Mouse (Mus musculus) common myeloid progenitor, adult 5-6 weeks (primary cell): Measurements from ENCODE around the gene Cnot8. TPM values are rescaled to one million over a fixed set of nuclear protein-coding genes. Genes with fewer than 3 reads are reported as not detected.
A peak's percentile ranks its signal among the peaks of the same experiment; 100 is the strongest.
"Not testable (repeated sequence)": the region's sequence is repeated elsewhere in the genome, so short reads cannot be mapped to it uniquely, and the experiment has no call there.

Experiments used
- ATAC-seq: replicated peaks from 2 replicates; pipeline ENCODE4 v1.8.0; 2016; ENCODE audit warnings: low read depth, mild to moderate bottlenecking, moderate TSS enrichment, inconsistent platforms; ENCODE audit not compliant: poor library complexity, severe bottlenecking
- total RNA-seq: library from RNA; stranded (forward); fragments of 200-1000, 187-1606 nt; gene quantifications from 2 replicates; pipeline ENCODE4 v1.2.3, GENCODE M21; 2017

The Cnot8 gene
- total RNA-seq, result 84.7 and 110 TPM in 2 replicates

- ATAC-seq, result peak; percentile 88
Observed at GRCm38 (mm10) chr11:58103697-58104306, at the start of gene Cnot8. Gene Cnot8 (plus strand): TSS chr11:58104153.

- ATAC-seq, result peak; percentile 79
Observed at GRCm38 (mm10) chr11:58057455-58057854, 46.5 kb upstream of the Cnot8 start.

GRCm38 (mm10) chr11:58059752-58060151, 44.2 kb upstream of the Cnot8 start:
- ATAC-seq, result not testable (repeated sequence)

- ATAC-seq, result not testable (repeated sequence)
Observed at GRCm38 (mm10) chr11:58061218-58061617, 42.7 kb upstream of the Cnot8 start.

- ATAC-seq, result no peak
Observed at GRCm38 (mm10) chr11:58062586-58062985, 41.4 kb upstream of the Cnot8 start.

- no peak for ATAC-seq
Observed at GRCm38 (mm10) chr11:58065025-58065424, 38.9 kb upstream of the Cnot8 start.

- ATAC-seq, result no peak
Observed at GRCm38 (mm10) chr11:58072978-58073377, 31.0 kb upstream of the Cnot8 start.

- ATAC-seq, result no peak
Observed at GRCm38 (mm10) chr11:58077270-58077669, 26.7 kb upstream of the Cnot8 start.

- no peak for ATAC-seq
Observed at GRCm38 (mm10) chr11:58081716-58082115, 22.2 kb upstream of the Cnot8 start.

- ATAC-seq, result peak; percentile 75
Observed at GRCm38 (mm10) chr11:58092541-58092940, 11.4 kb upstream of the Cnot8 start.

- ATAC-seq, result peak; percentile 66
Observed at GRCm38 (mm10) chr11:58093021-58093528, 10.9 kb upstream of the Cnot8 start, which contains the start of gene Gm12248. Gene Gm12248 (minus strand): TSS chr11:58093134.

GRCm38 (mm10) chr11:58094766-58095165, 9.2 kb upstream of the Cnot8 start:
- no peak for ATAC-seq

- no peak for ATAC-seq
Observed at GRCm38 (mm10) chr11:58095561-58095960, 8.4 kb upstream of the Cnot8 start.

- ATAC-seq, result peak; percentile 10; the same call in 1 of the 2 replicates
Observed at GRCm38 (mm10) chr11:58096160-58096559, 7.8 kb upstream of the Cnot8 start.

- no peak for ATAC-seq
Observed at GRCm38 (mm10) chr11:58096821-58097620, 6.9 kb upstream of the Cnot8 start.

- peak; percentile 26; the same call in 1 of the 2 replicates for ATAC-seq
Observed at GRCm38 (mm10) chr11:58097621-58098365, 6.2 kb upstream of the Cnot8 start.

- ATAC-seq, result not testable (repeated sequence)
Observed at GRCm38 (mm10) chr11:58098366-58098720, 5.6 kb upstream of the Cnot8 start.

GRCm38 (mm10) chr11:58100006-58100405, 3.9 kb upstream of the Cnot8 start:
- ATAC-seq, result no peak

- ATAC-seq, result no peak
Observed at GRCm38 (mm10) chr11:58101194-58101720, 2.7 kb upstream of the Cnot8 start.

- no peak for ATAC-seq
Observed at GRCm38 (mm10) chr11:58102146-58102545, 1.8 kb upstream of the Cnot8 start.
